Mouse (Mus musculus): ENCODE results near the gene Aes. TPM values are rescaled to one million over a fixed set of nuclear protein-coding genes. Genes with fewer than 3 reads are reported as not detected.
A peak's percentile ranks its signal among the peaks of the same experiment; 100 is the strongest.

Gene Aes
- polyA plus RNA-seq, 1 experiment from 2014 or later, result 429 TPM

- Histone ChIP-seq H3K27me3 (ENCODE audit: control insufficient read depth, insufficient read depth, low read length) (no peaks in the 10 kb centered on the region), H3K9me3 (ENCODE audit: control insufficient read depth, low read length) (no peaks in the 10 kb centered on the region), H3K27ac (replicated peaks) (no peak overlapping the region), H3K9ac (ENCODE audit: low read length) (no peak overlapping the region), H3K4me3 (ENCODE audit: low read depth, low read length) (no peak overlapping the region), H3K4me1 (replicated peaks; ENCODE audit: control insufficient read depth, insufficient read depth) (no peaks in the 10 kb centered on the region), H3K36me3 (ENCODE audit: control insufficient read depth, insufficient read depth, low read length) (no peaks in the 10 kb centered on the region), H3K4me2 (replicated peaks; ENCODE audit: low read depth) (no peak overlapping the region)
- WGBS, result 51% methylated on average over 3 of the region's 3 CpGs
- TF ChIP-seq CTCF (IDR thresholded peaks at IDR 0.05; ENCODE audit: low read depth), result no peak
- TF ChIP-seq EP300 (optimal IDR thresholded peaks at IDR 0.05), result no peak
- ATAC-seq (ENCODE audit: low FRiP score, low TSS enrichment), result no peak
- DNase-seq (ENCODE audit: low spot score), result no peak
These were observed 39.3 kb upstream of the Aes start for GRCm38 (mm10) chr10:81519978-81520365.

- no peak for DNase-seq (ENCODE audit: low spot score)
- no peak overlapping the region for H3K9ac ChIP-seq (ENCODE audit: low read length)
- 75% methylated on average over 6 of the region's 6 CpGs for WGBS
- H3K36me3 ChIP-seq (ENCODE audit: control insufficient read depth, insufficient read depth, low read length), result no peaks in the 10 kb centered on the region
- no peaks in the 10 kb centered on the region for H3K9me3 ChIP-seq (ENCODE audit: control insufficient read depth, low read length)
- no peak for ATAC-seq (ENCODE audit: low FRiP score, low TSS enrichment)
- no peaks in the 10 kb centered on the region for H3K27me3 ChIP-seq (ENCODE audit: control insufficient read depth, insufficient read depth, low read length)
- TF ChIP-seq EP300 (optimal IDR thresholded peaks at IDR 0.05), result no peak
- H3K4me2 ChIP-seq (replicated peaks; ENCODE audit: low read depth), result peak overlapping the region; percentile 39; the same call in 1 of the 2 replicates
- no peaks in the 10 kb centered on the region for H3K4me1 ChIP-seq (replicated peaks; ENCODE audit: control insufficient read depth, insufficient read depth)
- peak overlapping the region; percentile 29 for H3K4me3 ChIP-seq (ENCODE audit: low read depth, low read length)
- peak overlapping the region; percentile 85 for H3K27ac ChIP-seq (replicated peaks)
These were observed 36.1 kb upstream of the Aes start for GRCm38 (mm10) chr10:81523142-81523541.

GRCm38 (mm10) chr10:81523570-81523969 is 35.7 kb upstream of the Aes start:
- ATAC-seq (ENCODE audit: low FRiP score, low TSS enrichment) (no peak), DNase-seq (ENCODE audit: low spot score) (no peak)
- 13% methylated on average over 19 of the region's 19 CpGs for WGBS
- H3K4me2 ChIP-seq (replicated peaks; ENCODE audit: low read depth), result peak overlapping the region; percentile 39; the same call in 1 of the 2 replicates
- no peaks in the 10 kb centered on the region for H3K9me3 ChIP-seq (ENCODE audit: control insufficient read depth, low read length)
- no peaks in the 10 kb centered on the region for H3K36me3 ChIP-seq (ENCODE audit: control insufficient read depth, insufficient read depth, low read length)
- peak overlapping the region; percentile 29 for H3K4me3 ChIP-seq (ENCODE audit: low read depth, low read length)
- no peak for TF ChIP-seq CTCF (IDR thresholded peaks at IDR 0.05; ENCODE audit: low read depth)
- TF ChIP-seq EP300 (optimal IDR thresholded peaks at IDR 0.05), result no peak
- H3K4me1 ChIP-seq (replicated peaks; ENCODE audit: control insufficient read depth, insufficient read depth), result no peaks in the 10 kb centered on the region
- H3K27me3 ChIP-seq (ENCODE audit: control insufficient read depth, insufficient read depth, low read length), result no peaks in the 10 kb centered on the region
- peak overlapping the region; percentile 59 for H3K9ac ChIP-seq (ENCODE audit: low read length)
- peak overlapping the region; percentile 85 for H3K27ac ChIP-seq (replicated peaks)

- H3K4me1 ChIP-seq (replicated peaks; ENCODE audit: control insufficient read depth, insufficient read depth), result no peaks in the 10 kb centered on the region
- no peaks in the 10 kb centered on the region for H3K9me3 ChIP-seq (ENCODE audit: control insufficient read depth, low read length)
- DNase-seq (ENCODE audit: low spot score) (no peak), ATAC-seq (ENCODE audit: low FRiP score, low TSS enrichment) (peak; percentile 62; the same call in 1 of the 2 replicates)
- 0 out of 2 replicates have a peak, but pooled peaks cover under 1% of the 10 kb centered on the region for H3K36me3 ChIP-seq (ENCODE audit: control insufficient read depth, insufficient read depth, low read length)
- peak within 1 kb of the TSS; percentile 85 for H3K27ac ChIP-seq (replicated peaks)
- H3K27me3 ChIP-seq (ENCODE audit: control insufficient read depth, insufficient read depth, low read length), result no peaks in the 10 kb centered on the region
- no peak for TF ChIP-seq EP300 (optimal IDR thresholded peaks at IDR 0.05)
- peak within 1 kb of the TSS; percentile 59 for H3K9ac ChIP-seq (ENCODE audit: low read length)
- H3K4me3 ChIP-seq (ENCODE audit: low read depth, low read length), result peak within 1 kb of the TSS; percentile 29
- peak within 1 kb of the TSS; percentile 39; the same call in 1 of the 2 replicates for H3K4me2 ChIP-seq (replicated peaks; ENCODE audit: low read depth)
- 26% methylated on average over 9 of the region's 9 CpGs for WGBS
These were observed 35.2 kb upstream of the Aes start, which contains the start of gene Gna15 for GRCm38 (mm10) chr10:81524051-81524605. Gna15 (minus strand) TSS chr10:81524225.

- TF ChIP-seq CTCF (IDR thresholded peaks at IDR 0.05; ENCODE audit: low read depth) (no peak), EP300 (optimal IDR thresholded peaks at IDR 0.05) (no peak)
- H3K36me3 ChIP-seq (ENCODE audit: control insufficient read depth, insufficient read depth, low read length), result peaks cover 9% of the 10 kb centered on the region; the same call in 1 of the 2 replicates
- H3K9ac ChIP-seq (ENCODE audit: low read length), result no peak overlapping the region
- H3K4me1 ChIP-seq (replicated peaks; ENCODE audit: control insufficient read depth, insufficient read depth), result no peaks in the 10 kb centered on the region
- 48% methylated on average over 12 of the region's 13 CpGs for WGBS
- peak overlapping the region; percentile 85 for H3K27ac ChIP-seq (replicated peaks)
- ATAC-seq (ENCODE audit: low FRiP score, low TSS enrichment), result no peak
- H3K9me3 ChIP-seq (ENCODE audit: control insufficient read depth, low read length), result no peaks in the 10 kb centered on the region
- H3K27me3 ChIP-seq (ENCODE audit: control insufficient read depth, insufficient read depth, low read length), result no peaks in the 10 kb centered on the region
- no peak overlapping the region for H3K4me3 ChIP-seq (ENCODE audit: low read depth, low read length)
- H3K4me2 ChIP-seq (replicated peaks; ENCODE audit: low read depth), result no peak overlapping the region
- no peak for DNase-seq (ENCODE audit: low spot score)
These were observed 34.1 kb upstream of the Aes start for GRCm38 (mm10) chr10:81525017-81525694.

GRCm38 (mm10) chr10:81526779-81527178 is 32.5 kb upstream of the Aes start:
- peaks cover 11% of the 10 kb centered on the region; the same call in 1 of the 2 replicates for H3K36me3 ChIP-seq (ENCODE audit: control insufficient read depth, insufficient read depth, low read length)
- H3K4me1 ChIP-seq (replicated peaks; ENCODE audit: control insufficient read depth, insufficient read depth), result no peaks in the 10 kb centered on the region
- no peak overlapping the region for H3K4me2 ChIP-seq (replicated peaks; ENCODE audit: low read depth)
- peak; percentile 41; the same call in 1 of the 2 replicates for ATAC-seq (ENCODE audit: low FRiP score, low TSS enrichment)
- peak; percentile 84 for DNase-seq (ENCODE audit: low spot score)
- TF ChIP-seq CTCF (IDR thresholded peaks at IDR 0.05; ENCODE audit: low read depth), result peak; percentile 98
- no peak for TF ChIP-seq EP300 (optimal IDR thresholded peaks at IDR 0.05)
- H3K4me3 ChIP-seq (ENCODE audit: low read depth, low read length), result no peak overlapping the region
- no peak overlapping the region for H3K27ac ChIP-seq (replicated peaks)
- H3K9ac ChIP-seq (ENCODE audit: low read length), result no peak overlapping the region
- WGBS, result 9% methylated on average over 14 of the region's 14 CpGs
- H3K9me3 ChIP-seq (ENCODE audit: control insufficient read depth, low read length), result no peaks in the 10 kb centered on the region
- no peaks in the 10 kb centered on the region for H3K27me3 ChIP-seq (ENCODE audit: control insufficient read depth, insufficient read depth, low read length)
